Mouse (Mus musculus) CH12.LX (cell line): ENCODE results near the gene Snai1. TPM values are rescaled to one million over a fixed set of nuclear protein-coding genes. Genes with fewer than 3 reads are reported as not detected.

Source experiments
- DNase-seq: peaks from one replicate; pipeline ENCODE4 v3.0.0-alpha.2; 2013; ENCODE audit errors: extremely low read depth
- H3K27ac ChIP-seq: 2 replicates; pipeline ENCODE4 v1.5.1; 2012; ENCODE audit warnings: low read depth, mild to moderate bottlenecking, control low read depth, moderate library complexity; ENCODE audit not compliant: insufficient read depth
- H3K27me3 ChIP-seq: replicated peaks from 2 replicates; pipeline ENCODE3; 2012; ENCODE audit warnings: inconsistent platforms
- H3K36me3 ChIP-seq, 2 experiments: replicated peaks in 1 of 2; 2 replicates each; pipeline versions ENCODE3 to v1.6.1; 2012; ENCODE audit warnings: inconsistent platforms in 1 of 2, low read length in 1 of 2, mild to moderate bottlenecking in 1 of 2, mixed read lengths in 1 of 2, moderate library complexity in 1 of 2; ENCODE audit not compliant: control insufficient read depth in 1 of 2, insufficient read depth in 1 of 2
- H3K4me1 ChIP-seq, 2 experiments: 2 replicates each; pipeline ENCODE4 v1.6.1; 2012; ENCODE audit warnings: inconsistent platforms in 1 of 2, moderate library complexity in 1 of 2; ENCODE audit not compliant: insufficient read depth in 2 of 2, control insufficient read depth in 1 of 2
- H3K4me2 ChIP-seq: 2 replicates; pipeline ENCODE4 v1.6.1; 2012; ENCODE audit warnings: low read depth, mild to moderate bottlenecking, control low read depth; ENCODE audit not compliant: poor library complexity, insufficient read depth, severe bottlenecking
- H3K4me3 ChIP-seq, 3 experiments: fragments of 150-350 bp in 1 of 3; sonication (generic) in 1 of 3; replicated peaks in 1 of 3; 2 replicates each; pipeline versions ENCODE3 to v1.5.1; 2011 to 2012; ENCODE audit warnings: low read depth in 2 of 3, low read length in 2 of 3, mild to moderate bottlenecking in 2 of 3, moderate library complexity in 2 of 3, control low read depth in 1 of 3, improper control_type of control experiment in 1 of 3, inconsistent platforms in 1 of 3, mixed read lengths in 1 of 3; ENCODE audit not compliant: poor library complexity in 1 of 3
- H3K79me2 ChIP-seq: replicated peaks from 2 replicates; pipeline ENCODE4 v1.6.1; 2012; ENCODE audit warnings: mild to moderate bottlenecking, moderate library complexity; ENCODE audit not compliant: control insufficient read depth, poor library complexity, insufficient read depth, severe bottlenecking; ENCODE audit errors: extremely low read depth
- H3K9ac ChIP-seq: 2 replicates; pipeline ENCODE4 v1.6.1; 2012; ENCODE audit warnings: low read depth, mild to moderate bottlenecking, control low read depth, moderate library complexity; ENCODE audit not compliant: insufficient read depth
- H3K9me3 ChIP-seq: replicated peaks from 2 replicates; pipeline ENCODE3; 2012; ENCODE audit warnings: low read length, inconsistent platforms, mixed read lengths
- CHD1 ChIP-seq: IDR thresholded peaks from 2 replicates; pipeline ENCODE4 v1.6.1; 2012; ENCODE audit warnings: low read depth, low read length, improper control_type of control experiment, inconsistent platforms
- CHD2 ChIP-seq: IDR thresholded peaks from 2 replicates; pipeline ENCODE4 v1.6.1; 2011; ENCODE audit warnings: low read length, improper control_type of control experiment
- E2F4 ChIP-seq: IDR thresholded peaks from 2 replicates; pipeline ENCODE4 v1.6.1; 2011; ENCODE audit warnings: low read depth, low read length, improper control_type of control experiment; ENCODE audit not compliant: insufficient replicate concordance
- ELF1 ChIP-seq: IDR thresholded peaks from 2 replicates; pipeline ENCODE4 v1.6.1; 2014; ENCODE audit warnings: low read depth, mild to moderate bottlenecking, inconsistent platforms, low read length, improper control_type of control experiment
- EP300 ChIP-seq: IDR thresholded peaks from 2 replicates; pipeline ENCODE4 v1.6.1; 2011; ENCODE audit warnings: low read length, improper control_type of control experiment
- ETS1 ChIP-seq: conservative IDR thresholded peaks from 2 replicates; pipeline ENCODE4 v1.6.1; 2012; ENCODE audit warnings: low read depth, mild to moderate bottlenecking, inconsistent platforms, low read length, improper control_type of control experiment, moderate library complexity
- IRF4 ChIP-seq: IDR thresholded peaks from 2 replicates; pipeline ENCODE4 v1.6.1; 2014; ENCODE audit warnings: low read depth, mild to moderate bottlenecking, inconsistent platforms, low read length, improper control_type of control experiment
- JUN ChIP-seq: IDR thresholded peaks from 2 replicates; pipeline ENCODE4 v1.6.1; 2011; ENCODE audit warnings: low read depth, mild to moderate bottlenecking, low read length, improper control_type of control experiment, moderate library complexity; ENCODE audit not compliant: insufficient read depth
- MAFK ChIP-seq: IDR thresholded peaks from 2 replicates; pipeline ENCODE4 v1.6.1; 2011; ENCODE audit warnings: low read length, improper control_type of control experiment; ENCODE audit not compliant: insufficient replicate concordance
- MAX ChIP-seq: IDR thresholded peaks from 2 replicates; pipeline ENCODE4 v1.6.1; 2011; ENCODE audit warnings: low read length, improper control_type of control experiment
- MAZ ChIP-seq: IDR thresholded peaks from 2 replicates; pipeline ENCODE4 v1.6.1; 2012; ENCODE audit warnings: low read depth, mild to moderate bottlenecking, inconsistent platforms, low read length, improper control_type of control experiment, moderate library complexity
- MEF2A ChIP-seq: IDR thresholded peaks from 2 replicates; pipeline ENCODE4 v1.6.1; 2014; ENCODE audit warnings: low read depth, mild to moderate bottlenecking, inconsistent platforms, low read length, improper control_type of control experiment, borderline replicate concordance
- MXI1 ChIP-seq: IDR thresholded peaks from 2 replicates; pipeline ENCODE4 v1.6.1; 2011; ENCODE audit warnings: mild to moderate bottlenecking, low read depth, low read length, improper control_type of control experiment
- MYC ChIP-seq: IDR thresholded peaks from 2 replicates; pipeline ENCODE4 v1.6.1; 2011; ENCODE audit warnings: low read depth, mild to moderate bottlenecking, improper control_type of control experiment, low read length
- NELFE ChIP-seq: IDR thresholded peaks from 2 replicates; pipeline ENCODE4 v1.6.1; 2011; ENCODE audit warnings: low read depth, low read length, improper control_type of control experiment
- NRF1 ChIP-seq: IDR thresholded peaks from 2 replicates; pipeline ENCODE4 v1.6.1; 2014; ENCODE audit warnings: low read depth, mild to moderate bottlenecking, inconsistent platforms, low read length, improper control_type of control experiment, moderate library complexity
- PAX5 ChIP-seq: IDR thresholded peaks from 2 replicates; pipeline ENCODE4 v1.6.1; 2012; ENCODE audit warnings: low read length, inconsistent platforms, mixed read lengths
- POLR2A ChIP-seq: IDR thresholded peaks from 2 replicates; pipeline ENCODE4 v1.6.1; 2011; ENCODE audit warnings: low read depth, mild to moderate bottlenecking, improper control_type of control experiment, low read length
- POLR2AphosphoS2 ChIP-seq: IDR thresholded peaks from 2 replicates; pipeline ENCODE4 v1.6.1; 2011; ENCODE audit warnings: low read depth, low read length, improper control_type of control experiment
- RAD21 ChIP-seq: IDR thresholded peaks from 2 replicates; pipeline ENCODE4 v1.6.1; 2011; ENCODE audit warnings: low read depth, mild to moderate bottlenecking, low read length, improper control_type of control experiment, moderate library complexity
- SMC3 ChIP-seq: IDR thresholded peaks from 2 replicates; pipeline ENCODE4 v1.6.1; 2011; ENCODE audit warnings: low read depth, low read length, improper control_type of control experiment
- TBP ChIP-seq: conservative IDR thresholded peaks from 2 replicates; pipeline ENCODE4 v1.6.1; 2011; ENCODE audit warnings: low read depth, low read length, improper control_type of control experiment
- TCF12 ChIP-seq: IDR thresholded peaks from 2 replicates; pipeline ENCODE4 v1.6.1; 2014; ENCODE audit warnings: low read depth, mild to moderate bottlenecking, inconsistent platforms, low read length, improper control_type of control experiment
- USF1 ChIP-seq: IDR thresholded peaks from 2 replicates; pipeline ENCODE4 v1.6.1; 2014; ENCODE audit warnings: low read depth, mild to moderate bottlenecking, inconsistent platforms, low read length, improper control_type of control experiment
- USF2 ChIP-seq: conservative IDR thresholded peaks from 2 replicates; pipeline ENCODE4 v1.6.1; 2011; ENCODE audit warnings: low read depth, low read length, improper control_type of control experiment
- ZMIZ1 ChIP-seq: IDR thresholded peaks from 2 replicates; pipeline ENCODE4 v1.6.1; 2012; ENCODE audit warnings: low read depth, mild to moderate bottlenecking, inconsistent platforms, low read length, improper control_type of control experiment
- ZNF384 ChIP-seq: IDR thresholded peaks from 2 replicates; pipeline ENCODE4 v1.6.1; 2012; ENCODE audit warnings: low read depth, low read length, improper control_type of control experiment, inconsistent platforms
- dilution Hi-C: fragments of 300-500 bp; cut with MboI; formaldehyde crosslinking; loops from 2 replicates; pipeline ENCODE4 v1.14.3; 2020; ENCODE audit warnings: low sequenced_read_pairs; ENCODE audit not compliant: extremely low pct_unique_long_range_greater_than_20kb, extremely low pct_ligation_motif_present
- in situ Hi-C: fragments of 300-500 bp; cut with MboI; formaldehyde crosslinking; loops from 3 replicates; pipeline ENCODE4 v1.14.3; 2019; ENCODE audit warnings: low sequenced_read_pairs, low pct_ligation_motif_present, low pct_unique_long_range_greater_than_20kb, mixed read lengths
- polyA plus RNA-seq: library from polyadenylated mRNA; unstranded; fragments of >175 nt; gene quantifications from 2 replicates; pipeline ENCODE4 v1.2.1, GENCODE M21; 2012; ENCODE audit warnings: low read depth; ENCODE audit not compliant: insufficient read length
- total RNA-seq, 2 experiments: library from RNA; depleted of rRNA; stranded (reverse); fragments of 300-350 nt in 1 of 2; fragments of >200 nt in 1 of 2; gene quantifications; 2 replicates each; pipeline ENCODE4 v1.2.3; 2012 to 2014

Gene Snai1
- total and polyA plus RNA-seq, 3 experiments = 1.6 to 12.6 (median 3.1) TPM

GRCm38 (mm10) chr2:167502554-167503252 is 35.3 kb upstream of the Snai1 start:
- in situ Hi-C loops (no loop called here), dilution Hi-C loops (no loop called here)
- TF ChIP-seq SMC3 = no peak
- no peak for TF ChIP-seq ZMIZ1
- peak; percentile 40 for TF ChIP-seq ELF1
- TF ChIP-seq IRF4 = no peak
- peak; percentile 80 for TF ChIP-seq TBP
- TF ChIP-seq ZNF384 = no peak
- TF ChIP-seq MAX = peak; percentile 60
- Histone ChIP-seq H3K9ac (peak overlapping the region; percentile 91; the same call in 1 of the 2 replicates), H3K4me1 (peaks cover 5 to 32% of the 10 kb centered on the region in 2 experiments), H3K36me3 (peaks cover 7 to 27% of the 10 kb centered on the region in 2 experiments), H3K27ac (peak overlapping the region; percentile 48), H3K4me3 (peak overlapping the region; percentile 74 to 98 (median 95)), H3K27me3 (no peaks in the 10 kb centered on the region), H3K9me3 (no peaks in the 10 kb centered on the region), H3K79me2 (peaks cover 38% of the 10 kb centered on the region), H3K4me2 (peak overlapping the region; percentile 87)
- no peak for DNase-seq

DNA sequence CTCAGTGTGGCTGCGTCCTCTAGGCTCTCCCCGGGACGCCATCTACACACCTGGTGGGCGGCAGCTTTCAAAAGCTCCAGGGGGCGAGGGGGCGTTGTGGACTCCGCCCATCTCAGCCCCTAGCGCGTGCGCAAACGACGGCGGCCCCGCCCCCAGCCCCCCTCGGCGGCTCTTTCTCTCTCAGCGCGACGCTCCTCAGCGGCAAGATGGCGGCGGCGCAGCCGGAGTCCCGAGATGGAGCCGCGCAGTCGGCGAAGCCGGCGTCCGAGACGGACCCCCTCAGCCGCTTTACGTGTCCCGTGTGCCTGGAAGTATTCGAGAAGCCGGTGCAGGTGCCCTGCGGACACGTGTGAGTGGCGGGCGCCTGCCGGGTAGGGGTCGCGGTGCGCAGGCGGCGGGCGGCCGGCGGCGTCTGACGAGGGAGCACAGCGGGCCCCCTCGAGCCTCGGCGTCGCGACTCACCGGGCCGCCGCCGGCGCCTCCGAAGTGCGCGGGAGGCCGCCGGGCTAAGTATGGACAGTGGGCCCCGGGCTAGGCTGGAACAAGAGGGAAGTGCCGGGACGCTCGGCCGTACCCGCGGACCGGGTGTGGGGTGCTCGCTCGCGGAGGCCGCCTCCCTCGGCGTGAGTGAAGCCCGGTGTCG is 34.6 kb upstream of the Snai1 start:
- peak overlapping the region; percentile 88 to 98 (median 95) for H3K4me3 ChIP-seq
- peaks cover 43% of the 10 kb centered on the region for H3K79me2 ChIP-seq
- dilution Hi-C loops = no loop called here
- no peaks in the 10 kb centered on the region for H3K27me3 ChIP-seq
- in situ Hi-C loops = no loop called here
- H3K9ac ChIP-seq = peak overlapping the region; percentile 91
- peak overlapping the region; percentile 48 for H3K27ac ChIP-seq
- DNase-seq = peak; percentile 88
- peaks cover 5 to 36% of the 10 kb centered on the region in 2 experiments for H3K4me1 ChIP-seq
- peak; percentile 90 for TF ChIP-seq TCF12
- TF ChIP-seq MEF2A = peak; percentile 18; the same call in 1 of the 2 replicates
- 0 out of 2 replicates have a peak, but pooled peaks have one; percentile 10 for TF ChIP-seq IRF4
- TF ChIP-seq CHD1 = 0 out of 2 replicates have a peak, but pooled peaks have one; percentile 34
- TF ChIP-seq ZMIZ1 = peak; percentile 84
- TF ChIP-seq RAD21 = no peak
- no peak for TF ChIP-seq EP300
- TF ChIP-seq NRF1 = peak; percentile 90
- no peak for TF ChIP-seq JUN
- TF ChIP-seq MAFK = no peak
- no peak for TF ChIP-seq PAX5
- TF ChIP-seq USF2 = no peak
- no peak; the same call in none of the 2 replicates for TF ChIP-seq MXI1
- TF ChIP-seq POLR2AphosphoS2 = no peak
- 0 out of 2 replicates have a peak, but pooled peaks have one; percentile 12 for TF ChIP-seq CHD2
- TF ChIP-seq MAZ = peak; percentile 88
- no peak for TF ChIP-seq ETS1
- no peak for TF ChIP-seq E2F4
- TF ChIP-seq USF1 = no peak
- peak; percentile 82 for TF ChIP-seq NELFE
- TF ChIP-seq MYC = peak; percentile 38; the same call in 1 of the 2 replicates
- TF ChIP-seq POLR2A = peak; percentile 87
- TF ChIP-seq, all 38 proteins: peak for 11
- Histone ChIP-seq H3K9me3 (no peaks in the 10 kb centered on the region), H3K36me3 (peaks cover 12 to 32% of the 10 kb centered on the region in 2 experiments), H3K4me2 (peak overlapping the region; percentile 87)
